Mouse (Mus musculus) testis, adult 2 months (tissue): ENCODE results near the gene Anxa7.

Experiments
- CTCF ChIP-seq: fragments of 200-500 bp; IDR thresholded peaks from 2 replicates; pipeline ENCODE4 v1.5.1; 2012; ENCODE audit warnings: low read depth, mild to moderate bottlenecking, inconsistent platforms, low read length, moderate library complexity; ENCODE audit not compliant: control insufficient read depth, insufficient read depth, insufficient replicate concordance
- POLR2A ChIP-seq: fragments of 200-500 bp; IDR thresholded peaks from 2 replicates; pipeline ENCODE4 v1.6.1; 2012; ENCODE audit warnings: low read depth, mild to moderate bottlenecking, inconsistent platforms, low read length, moderate library complexity; ENCODE audit not compliant: control insufficient read depth

DNA sequence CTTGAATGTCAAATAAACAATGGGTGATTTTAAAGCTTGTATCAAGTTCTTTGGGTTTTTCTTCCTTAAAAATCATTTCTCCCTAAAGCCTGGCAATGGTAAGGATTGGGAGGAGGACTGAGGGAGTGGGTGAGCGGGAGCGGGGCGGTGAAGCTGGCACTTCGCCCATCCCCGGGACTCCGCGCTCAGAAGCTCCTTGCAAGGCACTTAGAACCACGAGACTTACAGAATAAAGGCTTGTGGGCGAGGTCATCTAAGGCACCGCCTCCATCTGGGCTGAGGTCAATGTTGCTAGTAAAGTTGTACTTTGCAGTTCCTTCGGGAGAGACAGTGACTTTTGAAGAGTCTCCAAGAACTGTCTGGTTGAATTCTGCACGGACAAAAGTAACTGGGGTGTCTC, 32.7 kb downstream of the Anxa7 start:
- TF ChIP-seq POLR2A (no peak), CTCF (no peak)
